Mouse (Mus musculus) spleen, adult 2 months (tissue): ENCODE results near the gene Snrnp25.

ENCODE experiments used
- CTCF ChIP-seq: fragments of 200-500 bp; IDR thresholded peaks from 2 replicates; pipeline ENCODE4 v1.5.1; 2011; ENCODE audit warnings: mild to moderate bottlenecking, inconsistent platforms; ENCODE audit not compliant: insufficient read depth, insufficient read length, insufficient replicate concordance; ENCODE audit errors: extremely low read depth
- POLR2A ChIP-seq: fragments of 200-500 bp; IDR thresholded peaks from 2 replicates; pipeline ENCODE4 v1.6.1; 2011; ENCODE audit warnings: low read depth, low read length, inconsistent platforms

DNA sequence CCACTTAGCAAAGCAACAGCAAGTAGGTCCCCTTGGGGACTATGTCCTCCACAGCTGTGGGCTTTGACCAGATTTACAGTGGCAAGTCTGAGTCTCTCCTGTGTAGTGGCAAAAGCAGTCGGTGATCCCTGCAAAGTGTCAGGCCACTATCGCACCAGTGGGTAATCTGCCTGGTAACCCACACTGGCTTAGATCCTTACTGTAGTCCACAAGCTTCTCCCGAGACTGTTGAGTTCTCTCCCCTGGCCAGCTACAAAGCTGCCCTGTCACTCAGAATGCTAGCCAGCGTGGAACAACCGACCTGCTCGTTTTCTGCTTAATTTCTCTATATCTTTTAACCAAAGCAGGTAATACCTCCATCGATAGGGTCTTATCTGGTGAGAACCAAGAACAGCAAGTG lies 44.9 kb upstream of the Snrnp25 start:
- no peak for TF ChIP-seq POLR2A
- no peak for TF ChIP-seq CTCF
